Mouse (Mus musculus): Measurements from ENCODE around the gene Hmga2. TPM values are rescaled to one million over a fixed set of nuclear protein-coding genes. Genes with fewer than 3 reads are reported as not detected.
"Not testable (repeated sequence)": the region's sequence is repeated elsewhere in the genome, so short reads cannot be mapped to it uniquely, and the experiment has no call there.

Hmga2 gene
- total RNA-seq, 2 experiments from 2014 or later: 0.16 to 0.30 TPM

GRCm38 (mm10) chr10:120399846-120400510 lies 76.3 kb downstream of the Hmga2 start:
- intact Hi-C loops (cut with DNase I): no loop called here
- DNase-seq: no peak

GRCm38 (mm10) chr10:120398745-120399144 lies 77.5 kb downstream of the Hmga2 start:
- intact Hi-C loops (cut with DNase I): no loop called here
- DNase-seq: no peak

GRCm38 (mm10) chr10:120397211-120397631 lies 79.0 kb downstream of the Hmga2 start:
- no peak for DNase-seq
- intact Hi-C loops (cut with DNase I): no loop called here

- DNase-seq: no peak
- intact Hi-C loops (cut with DNase I): no loop called here
Observed at GRCm38 (mm10) chr10:120395550-120395949, 80.7 kb downstream of the Hmga2 start.

- no peak for DNase-seq
- intact Hi-C loops (cut with DNase I): no loop called here
Observed at GRCm38 (mm10) chr10:120394740-120395139, 81.5 kb downstream of the Hmga2 start.

- DNase-seq: no peak
- intact Hi-C loops (cut with DNase I): no loop called here
Observed at GRCm38 (mm10) chr10:120391971-120392716, 84.1 kb downstream of the Hmga2 start.

- intact Hi-C loops (cut with DNase I): no loop called here
- no peak for DNase-seq
Observed at GRCm38 (mm10) chr10:120390912-120391835, 85.1 kb downstream of the Hmga2 start.

- DNase-seq: no peak
- intact Hi-C loops (cut with DNase I): no loop called here
Observed at GRCm38 (mm10) chr10:120389707-120390106, 86.6 kb downstream of the Hmga2 start.

- intact Hi-C loops (cut with DNase I): no loop called here
- DNase-seq: peak; percentile 49
Observed at GRCm38 (mm10) chr10:120388966-120389365, 87.3 kb downstream of the Hmga2 start.

- intact Hi-C loops (cut with DNase I): no loop called here
- peak; percentile 22 for DNase-seq
Observed at GRCm38 (mm10) chr10:120388400-120388871, 87.8 kb downstream of the Hmga2 start.

GRCm38 (mm10) chr10:120387105-120387504 lies 89.2 kb downstream of the Hmga2 start:
- intact Hi-C loops (cut with DNase I): no loop called here
- no peak for DNase-seq

GRCm38 (mm10) chr10:120384797-120385600 lies 91.3 kb downstream of the Hmga2 start:
- no peak for DNase-seq
- intact Hi-C loops (cut with DNase I): no loop called here

- intact Hi-C loops (cut with DNase I): no loop called here
- DNase-seq: no peak
Observed at GRCm38 (mm10) chr10:120384040-120384439, 92.2 kb downstream of the Hmga2 start.

- intact Hi-C loops (cut with DNase I): no loop called here
- no peak for DNase-seq
Observed at GRCm38 (mm10) chr10:120377795-120378194, 98.5 kb downstream of the Hmga2 start.

- intact Hi-C loops (cut with DNase I): no loop called here
- DNase-seq: peak; percentile 99
Observed at GRCm38 (mm10) chr10:120377327-120377752, 98.9 kb downstream of the Hmga2 start.

- intact Hi-C loops (cut with DNase I): no loop called here
Observed at GRCm38 (mm10) chr10:120375438-120375837, 100.8 kb downstream of the Hmga2 start.

GRCm38 (mm10) chr10:120371215-120371614 lies 105.1 kb downstream of the Hmga2 start:
- no peak for DNase-seq
- intact Hi-C loops (cut with DNase I): no loop called here

More at GRCm38 (mm10) chr10:120375438-120375837, 100.8 kb downstream of the Hmga2 start:
- DNase-seq: no peak

- no peak for DNase-seq
- intact Hi-C loops (cut with DNase I): no loop called here
Observed at GRCm38 (mm10) chr10:120369187-120369805, 107.0 kb downstream of the Hmga2 start.

GRCm38 (mm10) chr10:120366173-120366592 lies 110.1 kb downstream of the Hmga2 start:
- intact Hi-C loops (cut with DNase I): not testable (repeated sequence)

More at GRCm38 (mm10) chr10:120366173-120366592, 110.1 kb downstream of the Hmga2 start:
- not testable (repeated sequence) for DNase-seq

Measured in left cerebral cortex, postnatal 4 days (tissue).